Mouse (Mus musculus) regulatory T cell (primary cell): ENCODE data around the gene Nol11.
"Not testable (repeated sequence)": the region's sequence is repeated elsewhere in the genome, so short reads cannot be mapped to it uniquely, and the experiment has no call there.

Experiments
- in situ Hi-C: fragments of 300-600 bp; cut with MboI, MseI; formaldehyde crosslinking; loops from one replicate; pipeline ENCODE4 v1.15.1; 2025; ENCODE audit warnings: high pct_unique_total_duplicates

Nol11 gene

DNA sequence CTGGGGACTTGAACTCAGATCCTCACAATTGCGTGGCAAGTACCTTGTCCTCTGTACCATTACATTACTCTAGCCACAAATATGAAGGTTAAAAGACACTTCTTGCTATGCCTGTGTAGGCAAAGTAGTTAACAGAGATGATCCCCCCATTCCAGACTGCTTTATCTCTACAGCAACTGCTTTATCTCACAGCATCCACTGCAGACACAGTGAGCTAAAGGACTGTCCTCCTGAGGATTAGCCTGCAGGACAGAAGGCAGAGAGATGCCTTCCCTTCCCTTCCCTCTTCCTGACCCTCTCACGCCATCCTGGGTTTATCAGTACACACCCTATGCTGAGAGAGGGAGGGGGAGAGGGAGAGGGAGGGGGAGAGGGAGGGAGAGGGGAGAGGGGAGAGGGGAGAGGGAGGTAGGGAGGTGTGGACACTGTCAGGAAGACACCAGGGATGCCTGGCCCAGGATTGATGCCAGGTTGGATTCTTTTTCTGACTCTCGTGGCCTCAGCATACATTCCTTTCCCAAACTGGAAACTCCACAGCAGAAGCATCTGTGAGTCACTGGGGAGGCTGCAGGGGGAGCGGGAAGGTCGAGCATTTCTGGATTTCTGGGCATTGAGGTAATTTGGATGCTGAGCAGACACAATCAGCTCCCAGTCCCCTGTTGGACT, 32.1 kb downstream of the Nol11 start:
- in situ Hi-C loops, result loop anchor here (10.0 kb wide), 1 partner anchor 802 kb away; the partner anchor contains the start of gene Scn4a

GRCm38 (mm10) chr11:107155292-107155691, 33.9 kb downstream of the Nol11 start:
- in situ Hi-C loops, result loop anchor here (10.0 kb wide), 1 partner anchor 800 kb away; the partner anchor contains the start of gene Scn4a

- in situ Hi-C loops, result loop anchor here (10.0 kb wide), 1 partner anchor 800 kb away; the partner anchor contains the start of gene Scn4a
Measured at GRCm38 (mm10) chr11:107154431-107154830, 34.8 kb downstream of the Nol11 start.

- in situ Hi-C loops, result loop anchor here (10.0 kb wide), 1 partner anchor 799 kb away; the partner anchor contains the start of gene Scn4a
Measured at GRCm38 (mm10) chr11:107153645-107154044, 35.5 kb downstream of the Nol11 start.

DNA sequence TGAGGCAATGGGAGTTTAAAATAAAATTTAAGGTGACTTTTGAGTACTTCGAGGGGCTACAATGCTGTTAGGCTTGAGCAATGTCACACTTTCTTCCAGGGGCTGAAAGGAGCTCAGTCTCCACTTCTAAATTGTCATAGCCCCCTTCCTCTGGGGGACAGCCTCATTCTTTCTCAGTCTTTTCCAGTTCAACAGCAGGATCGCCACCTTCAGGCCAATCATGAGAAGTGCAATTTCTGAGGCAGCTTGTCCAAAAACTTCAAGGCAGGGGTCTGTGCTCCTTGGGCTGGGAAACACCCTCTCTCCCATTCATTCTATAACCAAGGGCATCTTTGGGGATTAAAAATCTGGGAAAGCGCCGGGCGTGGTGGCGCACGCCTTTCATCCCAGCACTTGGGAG, 37.4 kb downstream of the Nol11 start:
- in situ Hi-C loops, result loop anchor here (10.0 kb wide), 1 partner anchor 797 kb away; the partner anchor contains the start of gene Scn4a

GRCm38 (mm10) chr11:107143956-107144355, 45.2 kb downstream of the Nol11 start:
- in situ Hi-C loops, result not testable (repeated sequence)

DNA sequence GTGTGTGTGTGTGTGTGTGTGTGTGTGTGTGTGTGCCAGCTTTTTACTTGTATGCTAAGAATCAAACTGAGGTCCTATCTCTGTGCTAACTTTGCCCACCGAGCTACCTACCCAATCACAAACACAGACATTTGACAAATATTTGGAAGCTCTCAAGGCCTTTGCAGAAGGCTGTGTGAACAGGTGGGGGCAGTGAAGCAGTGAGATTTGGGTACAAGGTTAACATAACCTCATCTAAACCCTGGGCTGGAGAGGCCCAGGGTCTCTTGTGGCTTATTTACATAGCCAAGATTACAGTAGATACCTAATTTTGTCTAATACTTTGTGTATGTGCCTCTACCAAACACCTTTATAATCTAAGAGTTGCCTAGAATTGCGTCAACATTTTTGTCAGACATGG, 46.8 kb downstream of the Nol11 start:
- in situ Hi-C loops, result no loop called here

GRCm38 (mm10) chr11:107140756-107141155, 48.4 kb downstream of the Nol11 start:
- in situ Hi-C loops, result no loop called here

- in situ Hi-C loops, result no loop called here
Measured at GRCm38 (mm10) chr11:107138633-107139032, 50.5 kb downstream of the Nol11 start.

DNA sequence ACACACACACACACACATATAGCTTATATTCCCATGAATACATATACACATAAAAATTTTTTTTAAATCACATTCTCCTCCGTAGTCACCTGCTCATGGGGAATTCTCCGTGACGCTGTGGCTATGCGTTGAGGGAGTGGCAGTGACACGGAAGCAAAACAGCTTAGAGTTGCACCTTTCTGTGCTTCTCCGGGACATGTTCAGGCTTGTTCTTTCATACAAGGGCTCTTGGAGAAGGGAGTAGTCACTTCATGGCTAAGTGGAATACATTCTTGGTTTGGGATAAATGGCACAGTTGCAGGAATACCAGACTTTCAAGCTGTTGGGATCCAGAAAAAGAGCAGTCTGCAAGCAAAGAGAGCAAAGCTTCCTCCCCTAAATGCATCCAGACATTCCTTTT, 51.6 kb downstream of the Nol11 start:
- in situ Hi-C loops, result no loop called here

DNA sequence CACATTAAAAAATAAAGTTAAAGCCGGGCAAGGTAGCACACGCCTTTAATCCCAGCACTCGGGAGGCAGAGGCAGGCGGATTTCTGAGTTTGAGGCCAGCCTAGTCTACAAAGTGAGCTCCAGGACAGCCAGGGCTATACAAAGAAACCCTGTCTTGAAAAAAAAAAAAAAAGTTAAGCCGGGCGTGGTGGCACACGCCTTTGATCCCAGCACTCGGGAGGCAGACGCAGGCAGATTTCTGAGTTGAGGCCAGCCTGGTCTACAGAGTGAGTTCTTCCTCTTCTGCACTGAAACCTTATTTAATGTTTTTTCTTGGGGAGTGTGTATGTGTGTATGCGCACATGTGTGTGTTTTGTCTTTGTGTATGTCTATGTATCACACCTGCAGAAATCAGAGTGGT, 52.7 kb downstream of the Nol11 start:
- in situ Hi-C loops, result not testable (repeated sequence)

GRCm38 (mm10) chr11:107135741-107136140, 53.4 kb downstream of the Nol11 start:
- in situ Hi-C loops, result no loop called here

DNA sequence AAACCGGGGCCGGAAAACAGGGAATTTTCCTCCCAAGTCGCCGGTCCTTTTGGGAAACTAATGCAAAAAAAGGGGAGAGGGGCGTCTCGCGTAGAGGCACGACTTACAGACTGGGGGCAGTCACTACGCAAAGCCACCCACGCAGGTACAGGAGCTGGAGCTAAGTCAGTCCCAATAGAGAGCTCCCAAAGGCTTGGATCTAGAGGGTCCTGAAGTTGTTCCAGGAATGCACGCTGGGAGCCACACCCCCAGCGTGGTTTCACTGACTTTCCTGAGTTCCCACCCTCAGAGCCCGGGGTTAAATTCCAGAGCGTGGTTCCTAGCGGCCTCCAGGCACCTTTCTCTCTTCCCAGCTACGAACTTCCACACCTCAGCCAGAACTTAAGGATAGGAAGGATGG, 56.8 kb downstream of the Nol11 start:
- in situ Hi-C loops, result no loop called here

- in situ Hi-C loops, result no loop called here
Measured at GRCm38 (mm10) chr11:107131749-107132421, 57.3 kb downstream of the Nol11 start, which contains the start of gene Bptf. Gene Bptf, minus strand, starts transcription at chr11:107132127.

DNA sequence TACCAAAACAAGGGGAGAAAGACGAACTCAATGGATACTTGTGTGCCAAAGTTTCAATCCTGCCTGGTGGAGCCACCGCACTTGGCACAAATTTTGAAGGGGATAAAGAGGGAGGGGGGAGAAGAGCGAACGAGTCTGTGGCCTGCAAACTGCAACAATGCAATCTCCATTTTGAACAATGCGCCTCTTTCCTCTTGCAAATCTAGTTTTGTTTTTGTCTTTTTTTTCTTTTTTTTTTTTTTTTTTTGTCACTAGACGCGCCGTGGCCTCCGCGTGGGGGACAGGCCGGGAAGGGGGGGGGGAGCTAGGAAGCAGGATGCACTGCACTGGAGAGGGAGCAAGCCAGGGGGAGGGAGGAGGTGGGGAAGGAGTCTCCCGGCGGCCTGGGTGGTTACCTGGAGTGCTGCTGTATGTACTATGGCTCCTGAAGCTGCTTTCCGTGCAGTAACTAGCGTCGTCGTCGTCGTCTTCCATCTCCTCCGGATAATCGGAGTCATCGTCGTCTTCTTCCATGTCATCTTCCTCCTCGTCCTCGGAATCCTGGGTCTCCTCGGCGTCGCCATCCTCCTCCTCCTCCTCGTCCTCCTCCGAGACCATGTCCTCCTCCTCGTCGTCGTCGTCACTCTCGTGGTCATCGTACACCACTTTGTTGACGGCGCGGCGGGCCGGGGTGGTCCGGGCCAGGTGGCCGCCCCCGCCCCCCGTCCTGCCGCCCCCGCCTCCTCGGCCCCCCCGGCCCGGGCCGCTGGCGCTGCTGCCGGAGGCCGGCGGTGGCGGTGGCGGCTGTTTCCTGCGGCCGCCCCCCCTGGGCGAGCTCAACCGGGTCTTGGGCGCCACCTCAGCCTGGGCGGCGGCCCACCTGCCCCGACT, 58.1 kb downstream of the Nol11 start:
- in situ Hi-C loops, result no loop called here

DNA sequence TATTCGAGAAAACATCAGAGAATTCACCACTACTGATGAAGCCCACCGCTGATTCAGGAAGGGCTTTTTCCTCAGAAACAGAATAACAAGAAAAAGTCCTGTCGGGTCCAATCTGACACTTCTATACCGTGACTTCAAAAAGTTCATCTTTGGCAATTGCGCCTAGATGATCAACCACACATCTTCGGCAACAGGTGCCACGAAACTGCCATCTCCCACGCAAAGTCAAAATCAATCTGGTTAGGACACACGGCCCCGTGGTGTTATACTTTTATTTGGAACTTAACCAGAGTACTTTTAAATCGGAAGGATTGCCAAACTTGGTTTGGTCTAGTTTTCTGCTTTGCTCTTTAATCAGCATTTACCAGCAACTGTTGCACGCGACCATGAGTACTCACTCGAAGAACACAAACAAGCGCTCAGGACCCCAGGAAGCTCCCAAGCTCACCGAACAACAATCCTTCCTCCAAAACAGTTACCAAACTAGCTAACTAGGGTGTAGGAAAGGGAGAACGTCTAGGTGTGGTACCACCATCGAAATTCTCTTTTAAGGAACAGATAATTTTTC, 58.9 kb downstream of the Nol11 start:
- in situ Hi-C loops, result no loop called here

- in situ Hi-C loops, result no loop called here
Measured at GRCm38 (mm10) chr11:107129641-107130040, 59.5 kb downstream of the Nol11 start.

- in situ Hi-C loops, result not testable (repeated sequence)
Measured at GRCm38 (mm10) chr11:107126716-107127115, 62.5 kb downstream of the Nol11 start.

DNA sequence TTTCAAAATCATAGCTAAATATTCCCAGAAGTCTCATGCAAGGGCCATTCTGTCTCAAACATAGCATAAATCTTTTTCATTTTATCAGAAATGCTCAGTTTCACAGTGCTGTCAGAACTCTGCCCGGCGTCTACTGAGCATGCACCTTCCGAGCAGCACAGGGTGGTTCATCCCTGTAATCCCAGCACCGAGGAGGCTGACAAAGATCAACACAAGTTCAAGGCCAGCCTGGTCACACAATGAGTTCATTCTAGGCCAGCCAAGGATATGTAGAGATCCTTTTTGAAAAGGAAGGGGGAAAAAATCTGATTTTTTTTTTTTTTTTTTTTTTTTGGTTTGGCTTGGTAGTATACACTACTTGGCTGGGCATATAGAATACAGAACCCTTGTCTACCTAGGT, 64.2 kb downstream of the Nol11 start:
- in situ Hi-C loops, result no loop called here

- in situ Hi-C loops, result no loop called here
Measured at GRCm38 (mm10) chr11:107124327-107124731, 64.9 kb downstream of the Nol11 start.

DNA sequence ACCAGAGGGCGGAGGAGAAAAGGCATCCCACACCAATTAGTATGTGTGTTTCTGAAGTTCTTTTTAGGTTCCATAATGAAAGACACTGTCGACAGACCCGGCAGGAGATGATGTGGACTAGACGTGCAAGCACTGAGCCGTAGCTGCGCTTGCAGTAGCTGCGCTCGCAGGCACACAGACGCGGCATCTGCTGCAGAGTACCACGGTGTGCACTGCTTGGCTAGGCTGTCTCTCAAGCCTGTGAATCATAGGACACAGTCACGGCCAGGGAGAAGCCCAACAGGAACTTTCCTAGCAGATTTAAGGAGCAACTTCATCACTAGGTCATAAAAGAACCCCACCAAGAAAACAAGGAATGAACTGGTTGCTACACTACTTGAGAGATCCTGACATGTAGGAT, 71.4 kb downstream of the Nol11 start:
- in situ Hi-C loops, result no loop called here
